Mouse (Mus musculus): ENCODE measurements at regions not wholly inside any gene's neighbourhood (a gene's known extent, or its start where the extent isn't known, plus 50 kb on each side); places are given as distances from the start of the nearest gene placed in this dataset.

- TF ChIP-seq CTCF (conservative IDR thresholded peaks at IDR 0.05; ENCODE audit: low read length) (no peak), POU5F1 (IDR thresholded peaks at IDR 0.05; ENCODE audit: borderline replicate concordance, low read length) (no peak)
Measured at GRCm38 (mm10) chr4:131656034-131656433, 182.1 kb downstream of the Ptpru start.

Measured in E14TG2a.4 (cell line).